Mouse (Mus musculus) hindbrain, embryonic 16.5 days (tissue): ENCODE results near the gene Slc46a3. TPM values are rescaled to one million over a fixed set of nuclear protein-coding genes. Genes with fewer than 3 reads are reported as not detected.
A peak's percentile ranks its signal among the peaks of the same experiment; 100 is the strongest.
"Not testable (repeated sequence)": the region's sequence is repeated elsewhere in the genome, so short reads cannot be mapped to it uniquely, and the experiment has no call there.

Experiments
- ATAC-seq: fragments of 200-750 bp; cut with Nextera tagmentation; 2 replicates; pipeline ENCODE4 v1.8.0; 2017; ENCODE audit warnings: moderate TSS enrichment, moderate library complexity
- H3K27ac ChIP-seq: fragments of 300-500 bp; sonication (generic); 2 replicates; pipeline ENCODE4 v1.5.1; 2014; ENCODE audit warnings: low read depth, mild to moderate bottlenecking, control low read depth, low read length, moderate library complexity
- H3K27me3 ChIP-seq: fragments of 300-500 bp; sonication (generic); replicated peaks from 2 replicates; pipeline ENCODE4 v1.6.1; 2014; ENCODE audit warnings: low read length; ENCODE audit not compliant: control insufficient read depth, insufficient read depth
- H3K36me3 ChIP-seq: fragments of 300-500 bp; sonication (generic); 2 replicates; pipeline ENCODE4 v1.6.1; 2014; ENCODE audit warnings: mild to moderate bottlenecking, low read length, moderate library complexity, mixed read lengths; ENCODE audit not compliant: control insufficient read depth, insufficient read depth
- H3K4me1 ChIP-seq: fragments of 300-500 bp; sonication (generic); 2 replicates; pipeline ENCODE4 v1.6.1; 2014; ENCODE audit warnings: low read depth, low read length; ENCODE audit not compliant: control insufficient read depth, insufficient read depth
- H3K4me2 ChIP-seq: fragments of 300-500 bp; sonication (generic); 2 replicates; pipeline ENCODE4 v1.6.1; 2014; ENCODE audit warnings: mild to moderate bottlenecking, low read length, control low read depth, moderate library complexity
- H3K4me3 ChIP-seq: fragments of 300-500 bp; sonication (generic); 2 replicates; pipeline ENCODE4 v1.5.1; 2014; ENCODE audit warnings: mild to moderate bottlenecking, low read length, control low read depth, moderate library complexity
- H3K9ac ChIP-seq: fragments of 300-500 bp; sonication (generic); 2 replicates; pipeline ENCODE4 v1.6.1; 2014; ENCODE audit warnings: low read depth, mild to moderate bottlenecking, control low read depth, low read length, moderate library complexity
- H3K9me3 ChIP-seq: fragments of 300-500 bp; sonication (generic); 2 replicates; pipeline ENCODE4 v1.6.1; 2014; ENCODE audit warnings: mild to moderate bottlenecking, low read length, moderate library complexity; ENCODE audit not compliant: control insufficient read depth
- WGBS: fragments of 180-500 bp; shearing (Covaris S2); extraction: QIAGEN DNeasy Blood & Tissue Kit; methylation state at CpG from one replicate; pipeline ENCODE4 v1.1.7; 2014; 5-methylcytosine and 5-hydroxymethylcytosine counted together
- polyA plus RNA-seq: library from polyadenylated mRNA; unstranded; fragments of >200 nt; fragmentation: Nextera tagmentation; extraction: Ambion mirVana; gene quantifications from 2 replicates; pipeline ENCODE4 v1.2.1, GENCODE M21; 2015

Slc46a3 gene
- polyA plus RNA-seq, 1 experiment from 2014 or later: 6.3 TPM

- Histone ChIP-seq H3K4me1 (peaks cover 9% of the 10 kb centered on the region), H3K27ac (no peak overlapping the region), H3K4me2 (no peak overlapping the region), H3K4me3 (no peak overlapping the region), H3K27me3 (no peaks in the 10 kb centered on the region; the same call in 1 of the 2 replicates), H3K36me3 (no peaks in the 10 kb centered on the region), H3K9me3 (no peaks in the 10 kb centered on the region), H3K9ac (no peak overlapping the region)
- 76% methylated on average over 2 of the region's 2 CpGs for WGBS
- no peak for ATAC-seq
Observed at GRCm38 (mm10) chr5:147898254-147898653, 3.6 kb upstream of the Slc46a3 start.

GRCm38 (mm10) chr5:147896501-147896900, 1.9 kb upstream of the Slc46a3 start:
- H3K9me3 ChIP-seq: not testable (repeated sequence)

DNA sequence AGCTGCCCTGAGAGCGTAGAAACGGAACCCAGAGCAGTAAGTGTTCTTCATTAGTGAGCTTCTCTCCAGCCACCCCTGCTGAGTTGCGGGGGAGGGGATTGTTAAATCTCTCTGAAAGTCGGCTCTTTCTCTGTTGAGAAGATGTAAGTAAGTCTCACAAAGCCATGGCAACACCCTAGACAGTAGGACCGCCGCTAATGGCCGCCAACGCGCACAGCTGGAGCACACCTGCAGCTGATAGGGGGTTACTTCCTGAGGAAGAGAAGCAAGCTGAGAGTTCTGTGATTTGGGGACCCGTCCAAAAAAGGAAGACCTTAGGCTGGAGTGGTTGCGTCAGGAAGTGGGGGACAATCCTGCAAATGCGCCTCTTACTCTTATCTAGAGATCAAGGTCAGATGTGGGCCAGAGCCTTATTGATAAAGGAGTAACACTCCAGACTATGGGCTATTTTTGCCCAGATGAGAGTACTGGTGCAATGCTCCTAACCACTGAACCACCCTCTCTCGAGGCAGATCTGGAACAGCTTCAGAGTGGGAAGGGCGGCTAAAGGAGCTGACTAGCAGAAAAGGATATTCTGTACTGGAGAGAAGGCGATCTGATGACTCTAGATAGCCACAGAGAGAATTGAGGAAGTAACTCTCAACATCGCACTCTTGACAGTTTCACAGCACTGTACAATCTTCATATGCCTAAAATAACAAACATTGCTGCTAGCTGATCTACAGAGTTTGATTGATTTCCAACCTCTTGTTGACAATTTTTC, 1.0 kb upstream of the Slc46a3 start:
- Histone ChIP-seq H3K27me3 (no peaks in the 10 kb centered on the region; the same call in 1 of the 2 replicates), H3K36me3 (no peaks in the 10 kb centered on the region), H3K4me2 (peak overlapping the region; percentile 94), H3K9me3 (no peaks in the 10 kb centered on the region), H3K4me3 (peak overlapping the region; percentile 80), H3K9ac (no peak overlapping the region), H3K4me1 (peaks cover 9% of the 10 kb centered on the region), H3K27ac (no peak overlapping the region)
- 24% methylated on average over 16 of the region's 16 CpGs for WGBS
- ATAC-seq: no peak

More at GRCm38 (mm10) chr5:147896501-147896900, 1.9 kb upstream of the Slc46a3 start:
- H3K4me1 ChIP-seq, H3K9ac ChIP-seq, H3K4me2 ChIP-seq, H3K27ac ChIP-seq, H3K4me3 ChIP-seq, H3K27me3 ChIP-seq, H3K36me3 ChIP-seq, ATAC-seq: not testable (repeated sequence)
- 82% methylated on average over 4 of the region's 4 CpGs for WGBS

- no peaks in the 10 kb centered on the region for H3K36me3 ChIP-seq
- no peak overlapping the region for H3K27ac ChIP-seq
- WGBS: 1% methylated on average over 25 of the region's 25 CpGs
- peaks cover 9% of the 10 kb centered on the region for H3K4me1 ChIP-seq
- no peaks in the 10 kb centered on the region; the same call in 1 of the 2 replicates for H3K27me3 ChIP-seq
- H3K9me3 ChIP-seq: no peaks in the 10 kb centered on the region
- H3K4me2 ChIP-seq: peak overlapping the region; percentile 94
- peak overlapping the region; percentile 67 for H3K9ac ChIP-seq
- peak; percentile 44; the same call in 1 of the 2 replicates for ATAC-seq
- peak overlapping the region; percentile 80 for H3K4me3 ChIP-seq
Observed at GRCm38 (mm10) chr5:147893766-147894454, 705 bp downstream of the Slc46a3 start.

GRCm38 (mm10) chr5:147893143-147893542, 1.5 kb downstream of the Slc46a3 start:
- Histone ChIP-seq H3K4me1 (peaks cover 9% of the 10 kb centered on the region), H3K36me3 (no peaks in the 10 kb centered on the region), H3K4me2 (no peak overlapping the region; the same call in 1 of the 2 replicates), H3K27ac (no peak overlapping the region), H3K9me3 (no peaks in the 10 kb centered on the region), H3K27me3 (no peaks in the 10 kb centered on the region; the same call in 1 of the 2 replicates), H3K9ac (no peak overlapping the region), H3K4me3 (no peak overlapping the region)
- no peak for ATAC-seq
- 14% methylated on average over 9 of the region's 9 CpGs for whole genome bisulfite sequencing

- Histone ChIP-seq H3K27me3 (no peaks in the 10 kb centered on the region; the same call in 1 of the 2 replicates), H3K4me2 (no peak overlapping the region), H3K9me3 (no peaks in the 10 kb centered on the region), H3K4me1 (peaks cover 9% of the 10 kb centered on the region), H3K27ac (no peak overlapping the region), H3K9ac (no peak overlapping the region), H3K4me3 (no peak overlapping the region), H3K36me3 (no peaks in the 10 kb centered on the region)
- no peak for ATAC-seq
- 30% methylated on average over 6 of the region's 6 CpGs for WGBS
Observed at GRCm38 (mm10) chr5:147892735-147893134, 1.9 kb downstream of the Slc46a3 start.

DNA sequence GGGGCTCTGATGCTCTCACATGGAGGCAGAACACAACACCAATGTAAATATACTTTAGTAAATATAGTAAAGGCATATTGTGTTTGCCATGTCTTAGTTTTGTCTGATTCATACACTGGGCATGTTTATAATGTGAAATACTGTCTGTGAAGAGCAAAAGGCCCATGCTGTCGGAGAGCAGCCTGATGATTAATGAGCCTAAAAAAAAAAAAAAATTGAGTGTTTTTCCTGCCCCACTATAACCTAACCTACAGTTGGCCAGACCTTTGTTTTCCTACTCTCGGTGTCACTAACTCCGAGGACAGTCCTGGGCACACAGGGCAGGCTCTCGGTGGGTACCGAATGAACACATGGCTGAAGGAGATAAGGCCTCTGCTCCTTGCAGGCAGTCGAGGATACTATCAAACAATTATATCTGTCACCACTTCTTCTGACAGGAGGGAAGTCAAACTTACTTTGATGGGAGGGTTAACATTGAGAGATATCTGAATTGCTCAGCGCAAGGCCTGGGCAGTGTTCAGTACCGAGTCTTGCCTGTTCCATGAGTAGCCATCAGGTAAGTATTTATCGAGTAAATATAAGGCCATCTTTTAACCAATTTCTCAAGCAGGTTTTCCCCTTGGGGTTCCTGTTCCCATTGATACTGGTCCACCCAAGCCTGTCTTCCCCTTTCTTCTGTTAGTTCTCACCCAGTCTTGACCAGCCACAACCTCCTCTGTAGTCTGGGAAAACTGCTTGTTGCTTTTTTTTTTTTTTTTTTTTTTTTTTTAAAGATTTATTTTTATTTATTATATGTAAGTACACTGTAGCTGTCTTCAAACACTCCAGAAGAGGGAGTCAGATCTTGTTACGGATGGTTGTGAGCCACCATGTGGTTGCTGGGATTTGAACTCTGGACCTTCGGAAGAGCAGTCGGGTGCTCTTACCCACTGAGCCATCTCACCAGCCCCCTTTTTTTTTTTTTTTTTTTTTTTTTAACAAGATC, 6.0 kb downstream of the Slc46a3 start:
- Histone ChIP-seq H3K4me3 (no peak overlapping the region), H3K9ac (no peak overlapping the region), H3K27ac (no peak overlapping the region), H3K4me1 (0 out of 2 replicates have a peak, but pooled peaks cover under 1% of the 10 kb centered on the region), H3K36me3 (no peaks in the 10 kb centered on the region), H3K9me3 (no peaks in the 10 kb centered on the region), H3K27me3 (no peaks in the 10 kb centered on the region), H3K4me2 (no peak overlapping the region)
- ATAC-seq: no peak
- WGBS: 93% methylated on average over 9 of the region's 12 CpGs

- Histone ChIP-seq H3K4me2 (no peak overlapping the region), H3K9me3 (no peaks in the 10 kb centered on the region), H3K27me3 (no peaks in the 10 kb centered on the region), H3K4me3 (no peak overlapping the region), H3K36me3 (peaks cover 15% of the 10 kb centered on the region), H3K9ac (no peak overlapping the region), H3K27ac (no peak overlapping the region), H3K4me1 (no peaks in the 10 kb centered on the region)
- ATAC-seq: no peak
- 90% methylated on average over 6 of the region's 6 CpGs for WGBS
Observed at GRCm38 (mm10) chr5:147883581-147883980, 11.0 kb downstream of the Slc46a3 start.
